Mouse (Mus musculus): ENCODE measurements around the gene Mapk12. TPM values are rescaled to one million over a fixed set of nuclear protein-coding genes. Genes with fewer than 3 reads are reported as not detected.

The Mapk12 gene
- polyA plus RNA-seq, 1 experiment from 2014 or later: 13.5 TPM

- Histone ChIP-seq H3K9ac (ENCODE audit: low read depth, low read length) (no peak overlapping the region), H3K27me3 (ENCODE audit: insufficient read depth, low read length) (no peaks in the 10 kb centered on the region), H3K4me2 (ENCODE audit: low read length) (no peak overlapping the region), H3K36me3 (ENCODE audit: insufficient read depth, low read length) (peaks cover 20% of the 10 kb centered on the region), H3K4me1 (replicated peaks; ENCODE audit: insufficient read depth, low read length) (peaks cover 14% of the 10 kb centered on the region), H3K27ac (no peak overlapping the region), H3K9me3 (replicated peaks; ENCODE audit: low read length) (no peaks in the 10 kb centered on the region), H3K4me3 (replicated peaks; ENCODE audit: low read depth, low read length) (no peak overlapping the region)
- TF ChIP-seq CTCF (IDR thresholded peaks at IDR 0.05; ENCODE audit: low read depth): peak; percentile 60
- DNase-seq (ENCODE audit: low spot score) (no peak), ATAC-seq (replicated peaks; ENCODE audit: low FRiP score, low read depth) (no peak)
Measured at GRCm38 (mm10) chr15:89118007-89118406, 22.5 kb downstream of the Mapk12 start.

GRCm38 (mm10) chr15:89110147-89110546 lies 30.4 kb downstream of the Mapk12 start:
- peaks cover 67% of the 10 kb centered on the region for H3K36me3 ChIP-seq (ENCODE audit: insufficient read depth, low read length)
- no peak overlapping the region for H3K27ac ChIP-seq
- H3K9me3 ChIP-seq (replicated peaks; ENCODE audit: low read length): no peaks in the 10 kb centered on the region
- WGBS: 86% methylated on average over 9 of the region's 9 CpGs
- H3K4me1 ChIP-seq (replicated peaks; ENCODE audit: insufficient read depth, low read length): no peaks in the 10 kb centered on the region
- no peak for TF ChIP-seq CTCF (IDR thresholded peaks at IDR 0.05; ENCODE audit: low read depth)
- no peak for DNase-seq (ENCODE audit: low spot score)
- no peaks in the 10 kb centered on the region for H3K27me3 ChIP-seq (ENCODE audit: insufficient read depth, low read length)
- H3K9ac ChIP-seq (ENCODE audit: low read depth, low read length): no peak overlapping the region
- no peak overlapping the region for H3K4me3 ChIP-seq (replicated peaks; ENCODE audit: low read depth, low read length)
- no peak for ATAC-seq (replicated peaks; ENCODE audit: low FRiP score, low read depth)
- no peak overlapping the region for H3K4me2 ChIP-seq (ENCODE audit: low read length)

- Histone ChIP-seq H3K4me3 (replicated peaks; ENCODE audit: low read depth, low read length) (no peak overlapping the region), H3K27me3 (ENCODE audit: insufficient read depth, low read length) (no peaks in the 10 kb centered on the region), H3K4me2 (ENCODE audit: low read length) (no peak overlapping the region), H3K4me1 (replicated peaks; ENCODE audit: insufficient read depth, low read length) (no peaks in the 10 kb centered on the region), H3K9me3 (replicated peaks; ENCODE audit: low read length) (no peaks in the 10 kb centered on the region), H3K27ac (no peak overlapping the region), H3K9ac (ENCODE audit: low read depth, low read length) (no peak overlapping the region), H3K36me3 (ENCODE audit: insufficient read depth, low read length) (peaks cover 78% of the 10 kb centered on the region)
- no peak for TF ChIP-seq CTCF (IDR thresholded peaks at IDR 0.05; ENCODE audit: low read depth)
- DNase-seq (ENCODE audit: low spot score) (no peak), ATAC-seq (replicated peaks; ENCODE audit: low FRiP score, low read depth) (no peak)
- WGBS: 87% methylated on average over 1 of the region's 1 CpGs
Measured at GRCm38 (mm10) chr15:89106976-89107375, 33.5 kb downstream of the Mapk12 start.

GRCm38 (mm10) chr15:89106073-89106472 lies 34.4 kb downstream of the Mapk12 start:
- Histone ChIP-seq H3K27me3 (ENCODE audit: insufficient read depth, low read length) (no peaks in the 10 kb centered on the region), H3K9me3 (replicated peaks; ENCODE audit: low read length) (no peaks in the 10 kb centered on the region), H3K4me2 (ENCODE audit: low read length) (no peak overlapping the region), H3K4me1 (replicated peaks; ENCODE audit: insufficient read depth, low read length) (no peaks in the 10 kb centered on the region), H3K27ac (no peak overlapping the region), H3K4me3 (replicated peaks; ENCODE audit: low read depth, low read length) (no peak overlapping the region), H3K9ac (ENCODE audit: low read depth, low read length) (no peak overlapping the region), H3K36me3 (ENCODE audit: insufficient read depth, low read length) (peaks cover 79% of the 10 kb centered on the region)
- DNase-seq (ENCODE audit: low spot score) (no peak), ATAC-seq (replicated peaks; ENCODE audit: low FRiP score, low read depth) (no peak)
- no peak for TF ChIP-seq CTCF (IDR thresholded peaks at IDR 0.05; ENCODE audit: low read depth)
- WGBS: 87% methylated on average over 13 of the region's 13 CpGs

DNA sequence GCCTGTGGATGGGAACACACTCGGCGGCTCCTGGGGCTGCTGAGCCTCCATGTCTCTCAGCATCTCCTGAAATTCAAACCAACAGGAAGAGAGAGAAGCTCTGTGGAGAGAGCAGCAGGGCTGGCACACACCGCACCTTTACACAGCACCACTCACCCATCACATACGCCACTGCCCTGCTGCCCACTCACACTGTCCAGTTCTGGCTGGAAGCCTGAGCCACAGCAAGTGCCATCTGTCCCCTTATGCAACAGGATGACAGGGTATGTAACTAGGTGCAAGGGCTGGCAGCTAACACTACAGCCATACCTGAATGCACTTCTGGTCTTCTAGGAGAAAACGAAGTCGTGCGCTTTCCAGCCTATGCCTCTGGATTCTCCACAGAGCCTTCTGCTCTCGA lies 36.1 kb downstream of the Mapk12 start:
- 97% methylated on average over 8 of the region's 8 CpGs for WGBS
- H3K4me2 ChIP-seq (ENCODE audit: low read length): no peak overlapping the region
- no peak for TF ChIP-seq CTCF (IDR thresholded peaks at IDR 0.05; ENCODE audit: low read depth)
- peaks cover 79% of the 10 kb centered on the region for H3K36me3 ChIP-seq (ENCODE audit: insufficient read depth, low read length)
- H3K9ac ChIP-seq (ENCODE audit: low read depth, low read length): no peak overlapping the region
- no peak for ATAC-seq (replicated peaks; ENCODE audit: low FRiP score, low read depth)
- H3K4me3 ChIP-seq (replicated peaks; ENCODE audit: low read depth, low read length): no peak overlapping the region
- DNase-seq (ENCODE audit: low spot score): no peak
- H3K9me3 ChIP-seq (replicated peaks; ENCODE audit: low read length): no peaks in the 10 kb centered on the region
- H3K27ac ChIP-seq: no peak overlapping the region
- H3K4me1 ChIP-seq (replicated peaks; ENCODE audit: insufficient read depth, low read length): no peaks in the 10 kb centered on the region
- H3K27me3 ChIP-seq (ENCODE audit: insufficient read depth, low read length): no peaks in the 10 kb centered on the region

- Histone ChIP-seq H3K4me1 (replicated peaks; ENCODE audit: insufficient read depth, low read length) (no peaks in the 10 kb centered on the region), H3K4me2 (ENCODE audit: low read length) (no peak overlapping the region), H3K27me3 (ENCODE audit: insufficient read depth, low read length) (no peaks in the 10 kb centered on the region), H3K27ac (no peak overlapping the region), H3K9me3 (replicated peaks; ENCODE audit: low read length) (no peaks in the 10 kb centered on the region), H3K9ac (ENCODE audit: low read depth, low read length) (no peak overlapping the region), H3K4me3 (replicated peaks; ENCODE audit: low read depth, low read length) (no peak overlapping the region), H3K36me3 (ENCODE audit: insufficient read depth, low read length) (peaks cover 81% of the 10 kb centered on the region)
- WGBS: 87% methylated on average over 10 of the region's 10 CpGs
- ATAC-seq (replicated peaks; ENCODE audit: low FRiP score, low read depth): no peak
- TF ChIP-seq CTCF (IDR thresholded peaks at IDR 0.05; ENCODE audit: low read depth): no peak
- DNase-seq (ENCODE audit: low spot score): no peak
Measured at GRCm38 (mm10) chr15:89103921-89104320, 36.6 kb downstream of the Mapk12 start.

GRCm38 (mm10) chr15:89102646-89103045 lies 37.9 kb downstream of the Mapk12 start:
- Histone ChIP-seq H3K27ac (no peak overlapping the region), H3K27me3 (ENCODE audit: insufficient read depth, low read length) (no peaks in the 10 kb centered on the region), H3K4me3 (replicated peaks; ENCODE audit: low read depth, low read length) (no peak overlapping the region), H3K9me3 (replicated peaks; ENCODE audit: low read length) (no peaks in the 10 kb centered on the region), H3K4me1 (replicated peaks; ENCODE audit: insufficient read depth, low read length) (no peaks in the 10 kb centered on the region), H3K36me3 (ENCODE audit: insufficient read depth, low read length) (peaks cover 82% of the 10 kb centered on the region), H3K9ac (ENCODE audit: low read depth, low read length) (no peak overlapping the region), H3K4me2 (ENCODE audit: low read length) (no peak overlapping the region)
- TF ChIP-seq CTCF (IDR thresholded peaks at IDR 0.05; ENCODE audit: low read depth): no peak
- DNase-seq (ENCODE audit: low spot score) (no peak), ATAC-seq (replicated peaks; ENCODE audit: low FRiP score, low read depth) (no peak)
- WGBS: 71% methylated on average over 5 of the region's 5 CpGs

Measured in kidney, postnatal 0 days (tissue).